Mouse (Mus musculus) myocyte (in vitro differentiated cells): ENCODE results near the gene Tmem63b. TPM values are rescaled to one million over a fixed set of nuclear protein-coding genes. Genes with fewer than 3 reads are reported as not detected.
A peak's percentile ranks its signal among the peaks of the same experiment; 100 is the strongest.

Experiments used
- H3K27me3 ChIP-seq: one replicate; pipeline ENCODE4 v1.6.1; 2011; ENCODE audit not compliant: control insufficient read depth, insufficient read depth, insufficient read length
- H3K36me3 ChIP-seq: one replicate; pipeline ENCODE4 v1.6.1; 2011; ENCODE audit not compliant: control insufficient read depth, insufficient read depth
- H3K4me2 ChIP-seq: one replicate; pipeline ENCODE4 v1.6.1; 2011; ENCODE audit warnings: low read depth, control low read depth
- H3K4me3 ChIP-seq: one replicate; pipeline ENCODE4 v1.5.1; 2011; ENCODE audit warnings: mild to moderate bottlenecking, control low read depth, moderate library complexity
- H3K79me2 ChIP-seq: one replicate; pipeline ENCODE4 v1.6.1; 2011; ENCODE audit not compliant: control insufficient read depth, insufficient read depth
- H3ac ChIP-seq: one replicate; pipeline ENCODE4 v1.6.1; 2011; ENCODE audit not compliant: control insufficient read depth, insufficient read length
- CEBPB ChIP-seq: IDR thresholded peaks from 2 replicates; pipeline ENCODE4 v1.6.1; 2011; ENCODE audit warnings: mild to moderate bottlenecking, moderate library complexity; ENCODE audit not compliant: poor library complexity, insufficient read depth, severe bottlenecking
- E2F4 ChIP-seq: IDR thresholded peaks from one replicate; pipeline ENCODE4 v1.6.1; 2011; ENCODE audit warnings: mild to moderate bottlenecking, control low read depth, moderate library complexity; ENCODE audit not compliant: insufficient read depth
- MAX ChIP-seq: IDR thresholded peaks from one replicate; pipeline ENCODE4 v1.6.1; 2011; ENCODE audit warnings: low read depth, mild to moderate bottlenecking, control low read depth
- MYOD1 ChIP-seq, 3 experiments: IDR thresholded peaks; one replicate each; pipeline ENCODE4 v1.6.1; 2011; ENCODE audit warnings: control low read depth in 2 of 3, low read depth in 2 of 3, mild to moderate bottlenecking in 2 of 3, moderate library complexity in 1 of 3; ENCODE audit not compliant: insufficient read length in 2 of 3, control insufficient read depth in 1 of 3
- MYOG ChIP-seq, 3 experiments: IDR thresholded peaks; one replicate each; pipeline ENCODE4 v1.6.1; 2011; ENCODE audit warnings: control low read depth in 2 of 3, low read depth in 2 of 3, mild to moderate bottlenecking in 2 of 3; ENCODE audit not compliant: insufficient read length in 2 of 3, control insufficient read depth in 1 of 3, insufficient read depth in 1 of 3
- POLR2A ChIP-seq: IDR thresholded peaks from one replicate; pipeline ENCODE4 v1.6.1; 2011; ENCODE audit warnings: low read depth, mild to moderate bottlenecking, control low read depth, moderate library complexity; ENCODE audit not compliant: insufficient read length
- POLR2AphosphoS2 ChIP-seq: IDR thresholded peaks from one replicate; pipeline ENCODE4 v1.6.1; 2011; ENCODE audit warnings: low read depth, control low read depth; ENCODE audit not compliant: insufficient read length
- REST ChIP-seq: IDR thresholded peaks from one replicate; pipeline ENCODE4 v1.6.1; 2011; ENCODE audit warnings: mild to moderate bottlenecking, control low read depth, moderate library complexity; ENCODE audit not compliant: insufficient read depth, insufficient read length
- SRF ChIP-seq: IDR thresholded peaks from one replicate; pipeline ENCODE4 v1.6.1; 2011; ENCODE audit warnings: low read depth; ENCODE audit not compliant: control insufficient read depth, insufficient read length
- TCF12 ChIP-seq: IDR thresholded peaks from one replicate; pipeline ENCODE4 v1.6.1; 2011; ENCODE audit warnings: mild to moderate bottlenecking, control low read depth; ENCODE audit not compliant: poor library complexity, insufficient read depth, severe bottlenecking
- TCF3 ChIP-seq: IDR thresholded peaks from one replicate; pipeline ENCODE4 v1.6.1; 2011; ENCODE audit warnings: low read depth, control low read depth; ENCODE audit not compliant: insufficient read length
- USF1 ChIP-seq: IDR thresholded peaks from one replicate; pipeline ENCODE4 v1.6.1; 2011; ENCODE audit warnings: low read depth, mild to moderate bottlenecking, control low read depth, moderate library complexity
- polyA plus RNA-seq: library from polyadenylated mRNA; unstranded; fragments of >200 nt; fragmentation: generic; extraction: Trizol; gene quantifications from one replicate; pipeline ENCODE4 v1.2.1, GENCODE M21; 2012; ENCODE audit warnings: missing spikeins

The Tmem63b gene
- polyA plus RNA-seq, 1 experiment, result 58.4 TPM

DNA sequence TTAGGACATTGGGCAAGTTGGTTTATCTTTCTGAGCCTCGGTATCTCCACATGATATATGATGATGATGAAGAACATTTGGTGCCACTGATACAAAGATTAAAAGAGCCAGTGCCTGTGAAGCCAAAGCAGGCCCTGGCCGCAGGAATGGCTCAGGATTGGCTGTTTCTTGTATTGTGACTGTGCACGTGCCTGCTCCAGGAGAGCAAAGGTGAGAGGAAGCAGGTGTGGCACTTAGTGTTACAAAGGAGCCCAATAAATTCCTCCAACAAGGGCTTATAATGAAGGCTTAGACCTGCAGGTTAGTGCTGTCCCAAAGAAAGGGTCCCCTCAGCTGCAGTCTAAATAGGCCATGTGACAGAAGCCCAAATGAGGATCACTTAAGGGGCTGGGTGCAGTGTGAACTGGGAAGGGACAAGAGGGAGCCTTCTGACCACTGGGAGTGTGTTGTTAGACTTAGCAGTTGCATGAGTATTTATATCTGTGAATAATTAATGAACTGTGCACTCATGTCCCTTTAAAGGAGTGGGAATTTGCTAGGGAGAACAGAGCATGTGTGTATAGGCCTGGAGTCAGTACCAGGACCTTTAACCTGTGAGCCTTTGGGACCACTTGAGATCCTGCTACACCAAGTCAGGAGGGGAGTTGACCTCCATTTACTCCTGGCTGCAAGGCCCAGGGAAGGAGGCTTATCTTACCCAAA is 12.5 kb upstream of the Tmem63b start:
- Histone ChIP-seq H3K79me2 (peaks cover 12% of the 10 kb centered on the region), H3K4me2 (no peak overlapping the region), H3ac (no peak overlapping the region), H3K4me3 (no peak overlapping the region), H3K36me3 (peaks cover 4% of the 10 kb centered on the region), H3K27me3 (peaks cover 7% of the 10 kb centered on the region)
- TF ChIP-seq E2F4 (no peak), USF1 (no peak), CEBPB (no peak), SRF (no peak), REST (no peak)

DNA sequence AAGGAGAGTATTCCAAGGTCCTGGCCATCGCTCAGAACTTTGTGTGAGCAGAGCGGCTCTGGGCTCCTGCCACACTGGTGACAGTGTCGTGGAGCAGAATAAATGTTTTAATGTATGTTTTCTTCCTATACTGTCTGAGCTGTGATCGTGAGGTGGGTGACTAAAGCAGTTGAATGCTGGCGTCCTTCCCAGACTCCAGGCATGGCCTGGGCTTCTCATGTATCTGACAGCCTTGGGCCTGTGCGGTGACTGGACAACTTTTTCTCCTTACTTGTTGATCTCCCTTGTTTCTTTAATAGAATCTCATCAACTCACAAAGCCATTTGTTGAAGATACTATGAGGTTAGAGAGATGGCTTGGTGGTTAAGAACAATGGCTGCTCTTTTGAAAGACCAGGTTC is 11.7 kb upstream of the Tmem63b start:
- Histone ChIP-seq H3K79me2 (peaks cover 20% of the 10 kb centered on the region), H3K27me3 (peaks cover 7% of the 10 kb centered on the region), H3K4me3 (no peak overlapping the region), H3K36me3 (peaks cover 4% of the 10 kb centered on the region), H3ac (no peak overlapping the region), H3K4me2 (no peak overlapping the region)
- TF ChIP-seq MAX (no peak), USF1 (no peak), POLR2A (no peak), SRF (no peak), REST (no peak), MYOD1 (IDR thresholded peaks at IDR 0.05; ENCODE audit: control insufficient read depth in 1 of 3, insufficient read length in 2 of 3, low read depth in 2 of 3) (no peak), MYOG (IDR thresholded peaks at IDR 0.05; ENCODE audit: control insufficient read depth in 1 of 3, insufficient read depth in 1 of 3, insufficient read length in 2 of 3, low read depth in 2 of 3) (no peak), TCF12 (no peak), TCF3 (no peak)

DNA sequence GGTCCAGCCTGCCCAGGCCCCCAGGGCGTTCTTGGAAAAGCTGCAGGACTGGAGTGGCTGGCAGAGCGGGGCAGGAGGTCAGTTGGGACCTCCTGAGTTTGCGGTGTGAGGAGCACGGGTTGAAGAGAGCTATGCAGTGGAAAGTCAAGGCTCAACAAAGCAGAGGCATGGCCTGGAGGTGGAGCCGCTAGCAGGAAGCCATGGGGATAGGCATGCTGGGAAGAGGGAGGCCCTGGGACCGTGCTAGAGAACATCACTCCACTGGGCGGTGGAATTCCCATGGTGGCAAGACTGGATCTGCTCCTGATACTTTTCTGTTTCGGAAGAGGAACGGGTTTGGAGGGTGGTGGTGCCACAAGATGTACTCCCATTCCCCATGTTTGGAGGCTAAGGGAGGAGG is 10.3 kb upstream of the Tmem63b start:
- H3K27me3 ChIP-seq, result peaks cover 7% of the 10 kb centered on the region
- peaks cover 4% of the 10 kb centered on the region for H3K36me3 ChIP-seq
- no peak overlapping the region for H3ac ChIP-seq
- no peak overlapping the region for H3K4me2 ChIP-seq
- H3K79me2 ChIP-seq, result peaks cover 30% of the 10 kb centered on the region
- H3K4me3 ChIP-seq, result no peak overlapping the region
- no peak for TF ChIP-seq USF1
- TF ChIP-seq MAX, result no peak
- TF ChIP-seq TCF12, result no peak
- TF ChIP-seq POLR2AphosphoS2, result no peak
- TF ChIP-seq MYOD1 (IDR thresholded peaks at IDR 0.05; ENCODE audit: control insufficient read depth in 1 of 3, insufficient read length in 2 of 3, low read depth in 2 of 3), result no peak
- no peak for TF ChIP-seq POLR2A
- no peak for TF ChIP-seq MYOG (IDR thresholded peaks at IDR 0.05; ENCODE audit: control insufficient read depth in 1 of 3, insufficient read depth in 1 of 3, insufficient read length in 2 of 3, low read depth in 2 of 3)
- no peak for TF ChIP-seq TCF3
- no peak for TF ChIP-seq SRF
- no peak for TF ChIP-seq CEBPB

DNA sequence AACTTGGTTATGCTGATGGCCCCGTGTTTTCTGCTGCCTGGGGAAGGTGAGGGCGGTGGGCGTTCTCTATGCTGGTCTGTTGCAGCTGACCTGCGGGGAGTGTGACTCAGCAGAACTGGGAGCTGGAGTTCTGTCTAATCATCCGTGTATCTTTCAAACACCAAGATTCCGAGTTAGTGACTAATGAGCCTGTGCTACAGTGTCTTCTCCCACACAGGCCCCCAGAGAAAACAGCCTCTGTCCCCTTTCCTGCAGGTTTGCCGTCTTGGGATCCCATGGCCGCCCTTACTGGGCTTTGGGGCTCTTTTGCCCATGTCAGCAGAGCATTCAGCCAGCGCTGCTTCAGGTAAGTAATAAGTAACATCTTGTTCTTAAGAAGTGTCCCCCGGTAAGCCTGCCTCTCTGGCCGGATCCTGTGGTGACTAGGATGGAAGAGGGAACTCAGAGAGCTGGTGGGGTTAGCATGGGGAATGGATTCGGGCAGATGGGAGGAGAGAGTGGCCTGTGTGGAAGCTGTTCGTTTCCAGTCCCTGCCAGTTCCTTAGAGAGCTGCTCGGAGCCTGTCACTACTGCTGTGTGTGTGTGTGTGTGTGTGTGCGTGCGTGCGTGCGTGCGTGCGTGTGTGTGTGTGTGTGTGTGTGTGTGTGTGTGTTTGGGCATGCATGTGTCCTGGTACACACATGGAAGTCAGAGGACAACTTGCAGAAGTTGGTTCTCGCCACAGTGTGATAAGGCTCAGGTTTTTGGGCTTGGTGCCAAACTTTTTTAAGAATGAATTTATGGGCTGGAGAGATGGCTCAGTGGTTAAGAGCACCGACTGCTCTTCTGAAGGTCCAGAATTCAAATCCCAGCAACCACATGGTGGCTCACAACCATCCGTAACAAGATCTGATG is 8.8 kb upstream of the Tmem63b start:
- peak overlapping the region; percentile 76 for H3K4me2 ChIP-seq
- H3K36me3 ChIP-seq, result peaks cover 4% of the 10 kb centered on the region
- H3K27me3 ChIP-seq, result no peaks in the 10 kb centered on the region
- peaks cover 43% of the 10 kb centered on the region for H3K79me2 ChIP-seq
- no peak overlapping the region for H3ac ChIP-seq
- H3K4me3 ChIP-seq, result no peak overlapping the region
- TF ChIP-seq TCF3, result no peak
- no peak for TF ChIP-seq TCF12
- peak in 1 of 3 experiments; percentile 37 for TF ChIP-seq MYOD1 (IDR thresholded peaks at IDR 0.05; ENCODE audit: control insufficient read depth in 1 of 3, insufficient read length in 2 of 3, low read depth in 2 of 3)
- TF ChIP-seq MYOG (IDR thresholded peaks at IDR 0.05; ENCODE audit: control insufficient read depth in 1 of 3, insufficient read depth in 1 of 3, insufficient read length in 2 of 3, low read depth in 2 of 3), result peak in 1 of 3 experiments; percentile 20
- TF ChIP-seq POLR2AphosphoS2, result no peak
- TF ChIP-seq POLR2A, result no peak
- no peak for TF ChIP-seq E2F4
- TF ChIP-seq SRF, result no peak
- TF ChIP-seq REST, result no peak
